In the genomic region with DNA sequence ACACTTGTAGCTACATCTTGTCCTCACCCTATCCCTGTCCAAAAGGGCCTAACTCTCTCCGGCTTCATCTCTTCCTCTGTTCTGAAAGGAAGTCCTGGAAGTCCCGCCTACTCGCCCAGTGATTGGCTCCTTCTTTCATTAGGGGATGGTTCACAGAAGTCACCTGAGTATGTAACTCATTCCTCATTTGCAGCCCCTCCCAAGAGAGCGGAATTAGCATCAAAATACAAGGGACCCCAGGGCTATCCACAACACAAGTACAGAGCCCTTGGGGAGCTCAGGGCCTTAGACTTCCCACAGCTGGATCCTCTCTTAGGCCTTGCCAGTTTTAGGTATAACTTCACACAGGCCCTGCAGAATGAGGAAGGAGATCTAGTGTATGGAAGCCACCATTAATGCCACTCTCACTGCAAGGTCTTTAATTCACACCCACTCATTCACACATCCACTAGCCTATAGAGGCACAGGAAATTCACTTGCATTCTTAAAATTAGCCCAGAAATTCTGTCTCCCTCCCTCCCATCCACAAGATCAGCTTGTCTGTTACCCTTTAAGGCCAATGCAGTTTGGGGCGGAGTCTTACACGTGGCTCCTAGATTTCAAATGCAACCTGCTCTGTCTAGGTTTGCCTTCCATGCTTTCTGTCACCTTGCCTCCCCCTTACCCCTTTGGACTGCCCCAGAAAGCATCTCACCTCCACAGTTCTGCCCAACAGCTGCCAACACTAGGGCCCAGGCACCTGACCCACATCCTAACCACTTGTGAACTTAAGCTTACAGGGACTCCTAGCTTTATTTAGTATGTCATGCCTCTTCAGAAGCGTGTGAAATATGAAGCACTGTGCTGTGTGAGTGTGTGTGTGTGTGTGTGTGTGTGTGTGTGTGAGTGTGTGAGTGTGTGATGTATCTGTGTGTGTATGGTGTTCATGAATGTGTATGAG, we compare ENCODE assay signal across 25 mouse cellular contexts.
DNase-seq lines count a peak whose midpoint lies in the region; ATAC-seq and TF ChIP-seq lines count a peak whose summit lies in the region.
"Had no signal": no experiment of that assay in that cellular context is flagged by ENCODE, and none has a peak within 500 bp of the region (broad histone marks: within the 10 kb centered on the region; RNA-seq: fewer than 3 reads in every experiment).

No protein-coding gene starts in this region.

- DNase-seq in hindbrain, postnatal 0 days (ENCODE audit: low spot score) = no peak
- DNase-seq in ES-CJ7 (ENCODE audit: low read depth, low spot score) = peak; percentile 98
- peak; percentile 94 for DNase-seq in ZHBTc4 (ENCODE audit: low read depth, low spot score)
- peak; percentile 30 for DNase-seq in embryonic facial prominence, embryonic 11.5 days (ENCODE audit: low spot score)
- DNase-seq in gastrocnemius, postnatal 4 days (ENCODE audit: low spot score in 2 of 2) = no peak
- no peak for DNase-seq in kidney, postnatal 4 days
- no peak for DNase-seq in B cell, adult 2 months
- DNase-seq: adrenal gland, postnatal 10 days; cerebellum, postnatal 14 days; gastrocnemius, postnatal 10 days; heart, adult 18-20 months; heart, postnatal 36 days; kidney, adult 2 months; kidney, postnatal 36 days; layer of hippocampus, adult 9-11 months; left cerebral cortex, postnatal 4 days; liver; right cerebral cortex, postnatal 25 days; thymus, adult 2 months had no signal

- H3K27ac ChIP-seq in hindbrain, embryonic 12.5 days = no peak overlapping the region
- no peak overlapping the region for H3K27ac ChIP-seq in hindbrain, postnatal 0 days
- H3K27ac ChIP-seq in embryonic facial prominence, embryonic 11.5 days (replicated peaks; ENCODE audit: low read depth, low read length) = no peak overlapping the region
- H3K27ac ChIP-seq: embryonic facial prominence, embryonic 13.5 days; left cerebral cortex, adult 2 months; stomach, embryonic 15.5 days had no signal

- H3K4me1 ChIP-seq in hindbrain, embryonic 12.5 days = no peaks in the 10 kb centered on the region
- H3K4me1 ChIP-seq in hindbrain, postnatal 0 days (ENCODE audit: insufficient read depth, low read length) = no peaks in the 10 kb centered on the region
- H3K4me1 ChIP-seq in embryonic facial prominence, embryonic 11.5 days (ENCODE audit: control insufficient read depth, insufficient read depth, low read length) = no peaks in the 10 kb centered on the region
- H3K4me1 ChIP-seq: embryonic facial prominence, embryonic 13.5 days; stomach, embryonic 15.5 days had no signal

- H3K4me3 ChIP-seq in hindbrain, embryonic 12.5 days = no peak overlapping the region
- H3K4me3 ChIP-seq in hindbrain, postnatal 0 days (ENCODE audit: low read length) = no peak overlapping the region
- no peak overlapping the region for H3K4me3 ChIP-seq in embryonic facial prominence, embryonic 11.5 days (ENCODE audit: low read depth, low read length)
- H3K4me3 ChIP-seq: embryonic facial prominence, embryonic 13.5 days; left cerebral cortex, adult 2 months; stomach, embryonic 15.5 days had no signal

- no peak overlapping the region for H3K9ac ChIP-seq in hindbrain, embryonic 12.5 days
- H3K9ac ChIP-seq in hindbrain, postnatal 0 days (replicated peaks; ENCODE audit: low read length) = no peak overlapping the region
- no peak overlapping the region for H3K9ac ChIP-seq in embryonic facial prominence, embryonic 11.5 days (replicated peaks; ENCODE audit: low read length)
- H3K9ac ChIP-seq: embryonic facial prominence, embryonic 13.5 days; stomach, embryonic 15.5 days had no signal

- no peaks in the 10 kb centered on the region for H3K27me3 ChIP-seq in hindbrain, embryonic 12.5 days
- no peaks in the 10 kb centered on the region for H3K27me3 ChIP-seq in hindbrain, postnatal 0 days (ENCODE audit: insufficient read depth, low read length)
- no peaks in the 10 kb centered on the region for H3K27me3 ChIP-seq in embryonic facial prominence, embryonic 11.5 days (ENCODE audit: control insufficient read depth, insufficient read depth, low read length)
- H3K27me3 ChIP-seq: stomach, embryonic 15.5 days had no signal

- ATAC-seq in hindbrain, embryonic 12.5 days (ENCODE audit: low FRiP score) = peak; percentile 32; the same call in 1 of the 2 replicates
- no peak for ATAC-seq in hindbrain, postnatal 0 days
- no peak for ATAC-seq in embryonic facial prominence, embryonic 11.5 days (replicated peaks; ENCODE audit: insufficient number of reproducible peaks, low FRiP score, low TSS enrichment, low read depth)
- ATAC-seq: inflammation-experienced regulatory T-cells, adult 6 months; lung, postnatal 0 days had no signal

- no peaks in the 10 kb centered on the region for H3K9me3 ChIP-seq in hindbrain, embryonic 12.5 days (replicated peaks)
- H3K9me3 ChIP-seq in hindbrain, postnatal 0 days (ENCODE audit: low read length) = no peaks in the 10 kb centered on the region
- H3K9me3 ChIP-seq in embryonic facial prominence, embryonic 11.5 days (replicated peaks; ENCODE audit: control insufficient read depth, low read length) = no peaks in the 10 kb centered on the region
- H3K9me3 ChIP-seq: embryonic facial prominence, embryonic 13.5 days; stomach, embryonic 15.5 days had no signal

- no peak for TF ChIP-seq CTCF in hindbrain, postnatal 0 days (IDR thresholded peaks at IDR 0.05; ENCODE audit: low read depth)

- H3K36me3 ChIP-seq in hindbrain, embryonic 12.5 days = no peaks in the 10 kb centered on the region
- no peaks in the 10 kb centered on the region for H3K36me3 ChIP-seq in hindbrain, postnatal 0 days (ENCODE audit: insufficient read depth, low read length)
- no peaks in the 10 kb centered on the region for H3K36me3 ChIP-seq in embryonic facial prominence, embryonic 11.5 days (replicated peaks; ENCODE audit: control insufficient read depth, insufficient read depth, low read depth, low read length)
- H3K36me3 ChIP-seq: embryonic facial prominence, embryonic 13.5 days; stomach, embryonic 15.5 days had no signal

- no peak overlapping the region for H3K4me2 ChIP-seq in hindbrain, embryonic 12.5 days (replicated peaks)
- no peak overlapping the region for H3K4me2 ChIP-seq in hindbrain, postnatal 0 days (ENCODE audit: low read depth, low read length)
- no peak overlapping the region for H3K4me2 ChIP-seq in embryonic facial prominence, embryonic 11.5 days (ENCODE audit: low read depth, low read length)
- H3K4me2 ChIP-seq: embryonic facial prominence, embryonic 13.5 days; stomach, embryonic 15.5 days had no signal

- 39% methylated on average over 7 of the region's 7 CpGs for WGBS in hindbrain, embryonic 12.5 days
- 40% methylated on average over 7 of the region's 7 CpGs for WGBS in hindbrain, postnatal 0 days
- 34% methylated on average over 7 of the region's 7 CpGs for WGBS in embryonic facial prominence, embryonic 11.5 days

Comparison
In these comparisons a context has a peak if more than half of its experiments do, and no peak if none do; other contexts are left out.
1. DNase-seq: peak in ES-CJ7 (single experiment), ZHBTc4 (single experiment) and embryonic facial prominence, embryonic 11.5 days (single experiment); none in hindbrain, postnatal 0 days (single experiment), gastrocnemius, postnatal 4 days (0 of 2), kidney, postnatal 4 days (0 of 2) and B cell, adult 2 months (0 of 2).